Mouse (Mus musculus) heart, embryonic 14.5 days (tissue): ENCODE results near the gene D16Ertd472e. TPM values are rescaled to one million over a fixed set of nuclear protein-coding genes. Genes with fewer than 3 reads are reported as not detected.

Experiments used
- ATAC-seq: fragments of 200-750 bp; cut with Nextera tagmentation; 2 replicates; pipeline ENCODE4 v1.8.0; 2017; ENCODE audit warnings: low read depth, moderate TSS enrichment; ENCODE audit not compliant: insufficient number of reproducible peaks, insufficient read depth, low FRiP score
- H3K27ac ChIP-seq, 2 experiments: fragments of 200-500 bp in 1 of 2; fragments of 300-500 bp in 1 of 2; sonication (generic) in 1 of 2; replicated peaks in 1 of 2; 2 replicates each; pipeline ENCODE4 v1.5.1; 2012 to 2014; ENCODE audit warnings: low read depth in 2 of 2, low read length in 2 of 2, control low read depth in 1 of 2, mild to moderate bottlenecking in 1 of 2, mixed read lengths in 1 of 2; ENCODE audit not compliant: control insufficient read depth in 1 of 2, insufficient read depth in 1 of 2
- H3K27me3 ChIP-seq: fragments of 300-500 bp; sonication (generic); 2 replicates; pipeline ENCODE4 v1.6.1; 2014; ENCODE audit warnings: mild to moderate bottlenecking, low read length, control low read depth; ENCODE audit not compliant: control insufficient read depth, insufficient read depth
- H3K36me3 ChIP-seq: fragments of 300-500 bp; sonication (generic); 2 replicates; pipeline ENCODE4 v1.6.1; 2014; ENCODE audit warnings: mild to moderate bottlenecking, control low read depth, low read length, mixed read lengths; ENCODE audit not compliant: control insufficient read depth, insufficient read depth
- H3K4me1 ChIP-seq, 2 experiments: fragments of 200-500 bp in 1 of 2; fragments of 300-500 bp in 1 of 2; sonication (generic) in 1 of 2; 2 replicates each; pipeline ENCODE4 v1.6.1; 2012 to 2014; ENCODE audit warnings: low read length in 2 of 2, control low read depth in 1 of 2, mixed read lengths in 1 of 2; ENCODE audit not compliant: control insufficient read depth in 2 of 2, insufficient read depth in 2 of 2
- H3K4me2 ChIP-seq: fragments of 300-500 bp; sonication (generic); 2 replicates; pipeline ENCODE4 v1.6.1; 2014; ENCODE audit warnings: mild to moderate bottlenecking, low read length
- H3K4me3 ChIP-seq, 2 experiments: fragments of 200-500 bp in 1 of 2; fragments of 300-500 bp in 1 of 2; sonication (generic) in 1 of 2; 2 replicates each; pipeline ENCODE4 v1.5.1; 2012 to 2014; ENCODE audit warnings: low read length in 2 of 2, mild to moderate bottlenecking in 2 of 2, control low read depth in 1 of 2, low read depth in 1 of 2, moderate library complexity in 1 of 2; ENCODE audit not compliant: control insufficient read depth in 1 of 2, insufficient read depth in 1 of 2
- H3K9ac ChIP-seq: fragments of 300-500 bp; sonication (generic); 2 replicates; pipeline ENCODE4 v1.6.1; 2014; ENCODE audit warnings: mild to moderate bottlenecking, low read length
- H3K9me3 ChIP-seq: fragments of 300-500 bp; sonication (generic); 2 replicates; pipeline ENCODE4 v1.6.1; 2016; ENCODE audit warnings: low read length, control low read depth; ENCODE audit not compliant: control insufficient read depth
- WGBS: fragments of 180-500 bp; shearing (Covaris S2); extraction: QIAGEN DNeasy Blood & Tissue Kit; methylation state at CpG from one replicate; pipeline ENCODE4 v1.1.7; 2014; 5-methylcytosine and 5-hydroxymethylcytosine counted together
- polyA plus RNA-seq: library from polyadenylated mRNA; unstranded; fragments of >200 nt; fragmentation: Nextera tagmentation; extraction: Ambion mirVana; gene quantifications from 2 replicates; pipeline ENCODE4 v1.2.1, GENCODE M21; 2014

D16Ertd472e gene
- polyA plus RNA-seq, 1 experiment from 2014 or later: 7.2 TPM

GRCm38 (mm10) chr16:78573016-78573415 is 3.5 kb downstream of the D16Ertd472e start:
- 75% methylated on average over 4 of the region's 4 CpGs for WGBS
- H3K4me2 ChIP-seq: no peak overlapping the region
- H3K27me3 ChIP-seq: no peaks in the 10 kb centered on the region
- H3K4me3 ChIP-seq: no peak overlapping the region
- H3K9ac ChIP-seq: no peak overlapping the region
- ATAC-seq: no peak
- no peaks in the 10 kb centered on the region for H3K9me3 ChIP-seq
- peaks cover 7% of the 10 kb centered on the region; the same call in 1 of the 2 replicates for H3K36me3 ChIP-seq
- H3K4me1 ChIP-seq: no peaks in the 10 kb centered on the region
- no peak overlapping the region for H3K27ac ChIP-seq

GRCm38 (mm10) chr16:78564110-78564821 is 12.2 kb downstream of the D16Ertd472e start:
- ATAC-seq: no peak
- peaks cover 0 to 6% of the 10 kb centered on the region in 2 experiments; a peak in 2 of 4 replicates for H3K4me1 ChIP-seq
- no peak overlapping the region for H3K4me3 ChIP-seq
- H3K27ac ChIP-seq: peak overlapping the region in 1 of 2 experiments; percentile 38; a peak in 1 of 4 replicates
- H3K27me3 ChIP-seq: no peaks in the 10 kb centered on the region
- WGBS: 75% methylated on average over 13 of the region's 13 CpGs
- no peaks in the 10 kb centered on the region for H3K9me3 ChIP-seq
- peak overlapping the region; percentile 24; the same call in 1 of the 2 replicates for H3K4me2 ChIP-seq
- no peaks in the 10 kb centered on the region for H3K36me3 ChIP-seq
- no peak overlapping the region for H3K9ac ChIP-seq

DNA sequence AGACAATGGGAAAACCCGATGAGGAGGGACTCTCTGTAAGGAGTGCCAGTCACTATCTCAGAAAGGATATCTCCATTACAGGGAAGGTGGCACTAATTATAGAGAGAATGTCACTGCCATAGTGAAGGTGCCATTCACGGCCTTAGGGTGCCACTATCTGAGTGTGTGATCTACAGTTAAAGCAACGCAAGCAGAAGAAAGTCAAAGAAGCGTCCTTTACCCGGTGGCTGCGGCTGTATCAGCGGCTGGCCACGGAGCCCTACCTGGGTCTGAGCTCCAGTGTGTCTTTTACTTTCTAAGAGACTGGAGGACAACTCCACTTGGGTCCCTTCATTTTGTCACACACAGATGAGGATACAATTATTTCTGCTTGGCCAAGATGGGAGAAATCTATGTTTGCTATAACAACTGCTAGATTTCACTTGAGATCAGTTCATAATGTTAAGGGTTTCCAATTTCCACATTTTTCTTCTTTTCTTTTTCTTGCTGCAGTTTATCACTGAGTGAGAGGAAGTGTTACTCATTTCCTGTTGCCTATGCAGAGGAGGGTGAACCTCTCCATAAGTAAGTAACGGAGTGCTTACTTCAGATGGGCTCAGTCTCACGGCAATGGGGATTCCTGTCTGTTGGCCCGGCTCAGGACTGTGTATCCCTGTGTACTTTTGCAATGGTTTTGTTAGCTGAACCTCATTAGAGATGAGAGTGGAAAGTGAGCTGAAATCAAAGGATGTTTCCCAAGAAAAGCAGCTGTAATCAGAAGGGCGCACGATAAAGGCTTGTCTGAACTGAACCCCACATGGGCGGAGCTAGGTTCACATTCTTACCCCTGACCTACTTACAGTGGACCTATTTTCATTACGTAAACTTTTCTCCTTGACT is 13.2 kb downstream of the D16Ertd472e start:
- Histone ChIP-seq H3K4me3 (no peak overlapping the region), H3K27me3 (no peaks in the 10 kb centered on the region), H3K27ac (peak overlapping the region; percentile 38 to 65; a peak in 3 of 4 replicates), H3K4me1 (peaks cover 0 to 6% of the 10 kb centered on the region in 2 experiments; a peak in 2 of 4 replicates), H3K9me3 (no peaks in the 10 kb centered on the region), H3K4me2 (peak overlapping the region; percentile 24; the same call in 1 of the 2 replicates), H3K36me3 (no peaks in the 10 kb centered on the region), H3K9ac (no peak overlapping the region)
- 62% methylated on average over 15 of the region's 15 CpGs for WGBS
- ATAC-seq: peak; percentile 64; the same call in 1 of the 2 replicates

DNA sequence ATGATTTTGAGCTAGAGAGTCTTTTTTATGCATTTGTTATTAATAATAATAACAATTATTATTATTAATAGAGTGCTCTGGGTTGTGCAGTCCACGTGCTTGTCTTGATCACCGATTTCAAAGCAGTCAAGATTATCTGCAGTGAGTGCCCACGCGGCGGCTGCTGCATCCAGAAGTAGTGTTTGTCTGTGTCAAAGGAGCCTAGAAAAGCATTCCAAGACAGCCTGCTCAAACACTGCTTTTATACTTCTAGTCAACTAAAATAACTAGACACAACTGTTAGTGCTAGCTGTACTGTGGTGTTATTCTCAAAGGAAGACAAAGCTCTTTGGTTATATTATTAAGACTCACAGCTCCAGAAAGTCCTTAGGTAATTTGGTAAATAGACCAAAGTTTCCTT is 15.9 kb downstream of the D16Ertd472e start:
- H3K4me3 ChIP-seq: no peak overlapping the region
- WGBS: 69% methylated on average over 5 of the region's 5 CpGs
- H3K4me2 ChIP-seq: no peak overlapping the region
- peaks cover 0 to 6% of the 10 kb centered on the region in 2 experiments; a peak in 2 of 4 replicates for H3K4me1 ChIP-seq
- H3K27ac ChIP-seq: no peak overlapping the region
- H3K36me3 ChIP-seq: no peaks in the 10 kb centered on the region
- no peak overlapping the region for H3K9ac ChIP-seq
- H3K9me3 ChIP-seq: no peaks in the 10 kb centered on the region
- ATAC-seq: no peak
- H3K27me3 ChIP-seq: no peaks in the 10 kb centered on the region

DNA sequence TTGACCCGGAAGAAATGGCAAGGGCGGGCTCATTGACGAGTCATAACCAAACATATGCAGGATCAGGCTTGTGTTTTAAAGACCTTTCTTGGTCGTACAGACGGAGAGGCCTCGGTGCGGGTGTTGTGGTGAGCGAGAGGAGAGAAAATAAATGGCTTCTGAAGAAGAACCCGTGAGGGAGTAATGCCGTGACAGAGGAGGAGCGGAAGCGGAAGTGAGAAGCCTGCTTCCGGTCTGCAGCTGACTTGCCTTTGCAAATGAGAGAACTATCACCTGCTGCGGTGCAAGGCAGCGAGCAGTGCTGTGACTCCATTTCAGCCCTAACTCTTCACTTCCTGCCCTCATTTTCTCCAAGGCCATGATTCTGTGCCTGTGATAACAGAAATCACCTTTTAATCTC is 16.4 kb downstream of the D16Ertd472e start:
- 89% methylated on average over 15 of the region's 15 CpGs for WGBS
- Histone ChIP-seq H3K4me1 (peaks cover 0 to 6% of the 10 kb centered on the region in 2 experiments; a peak in 2 of 4 replicates), H3K27ac (no peak overlapping the region), H3K27me3 (no peaks in the 10 kb centered on the region), H3K9ac (no peak overlapping the region), H3K4me3 (no peak overlapping the region), H3K4me2 (no peak overlapping the region), H3K9me3 (no peaks in the 10 kb centered on the region), H3K36me3 (no peaks in the 10 kb centered on the region)
- no peak for ATAC-seq

DNA sequence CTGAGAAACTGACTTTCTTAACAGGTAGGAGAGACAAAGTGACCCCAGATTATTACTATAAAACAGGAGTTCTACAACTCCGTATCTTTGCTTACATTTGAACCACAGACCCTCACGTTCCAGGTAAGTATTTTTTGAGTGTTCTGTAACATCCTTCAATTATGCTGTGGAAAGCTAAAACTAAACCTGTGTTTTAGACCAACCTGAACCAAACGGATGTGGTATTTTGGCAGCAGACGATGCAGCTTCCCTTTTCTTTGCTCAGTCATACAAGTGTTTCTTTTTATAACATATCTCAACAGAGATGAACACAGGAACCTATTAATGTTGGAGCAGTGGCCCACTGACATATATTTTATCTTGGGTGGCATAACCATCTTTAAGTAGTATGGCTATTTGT is 18.9 kb downstream of the D16Ertd472e start:
- no peak overlapping the region for H3K27ac ChIP-seq
- no peak overlapping the region for H3K4me2 ChIP-seq
- no peak for ATAC-seq
- no peak overlapping the region for H3K9ac ChIP-seq
- no peaks in the 10 kb centered on the region for H3K36me3 ChIP-seq
- WGBS: 93% methylated on average over 4 of the region's 4 CpGs
- H3K27me3 ChIP-seq: no peaks in the 10 kb centered on the region
- no peaks in the 10 kb centered on the region; a peak in 1 of 4 replicates for H3K4me1 ChIP-seq
- H3K9me3 ChIP-seq: no peaks in the 10 kb centered on the region
- H3K4me3 ChIP-seq: no peak overlapping the region

- 81% methylated on average over 10 of the region's 10 CpGs for WGBS
- Histone ChIP-seq H3K27me3 (no peaks in the 10 kb centered on the region), H3K4me2 (no peak overlapping the region), H3K9ac (no peak overlapping the region), H3K27ac (no peak overlapping the region), H3K4me3 (no peak overlapping the region), H3K36me3 (no peaks in the 10 kb centered on the region), H3K9me3 (no peaks in the 10 kb centered on the region), H3K4me1 (no peaks in the 10 kb centered on the region; a peak in 1 of 4 replicates)
- no peak for ATAC-seq
These were observed 21.4 kb downstream of the D16Ertd472e start for GRCm38 (mm10) chr16:78554911-78555648.
